Mouse (Mus musculus) leukemia stem cell, adult 10-12 weeks (primary cell): ENCODE measurements around the gene Car1. TPM values are rescaled to one million over a fixed set of nuclear protein-coding genes. Genes with fewer than 3 reads are reported as not detected.

ENCODE experiments used
- polyA plus RNA-seq: library from polyadenylated mRNA; stranded (reverse); fragments of >175 nt; gene quantifications from 2 replicates; pipeline ENCODE4 v1.2.3, GENCODE M21; 2012; ENCODE audit warnings: low replicate concordance

Car1 gene
- polyA plus RNA-seq, result 48.8 and 91.3 TPM in 2 replicates

DNA sequence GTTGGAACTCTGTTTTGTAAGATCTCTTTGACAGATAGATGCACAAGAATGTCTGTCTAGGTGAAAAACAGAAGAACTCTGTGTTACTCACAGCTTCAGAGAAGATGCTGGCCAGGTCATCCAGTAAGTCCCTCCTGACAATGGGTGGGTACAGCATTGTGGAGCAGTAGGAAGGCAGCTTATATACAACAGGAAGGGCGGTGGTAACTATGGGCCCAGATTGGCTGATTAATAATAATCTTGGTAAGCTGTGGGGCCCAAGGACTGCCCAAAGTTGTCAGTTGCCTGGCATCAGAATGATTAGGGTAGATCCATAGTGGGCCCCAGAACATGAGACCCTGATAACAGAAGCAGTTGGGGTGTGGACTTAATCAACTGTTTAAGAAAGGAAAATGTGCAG, at the start of gene Car1:
Gene Car1 (minus strand): TSS at position 158 of the 400 bp plus-strand sequence.

Other genes with a start within 250 kb of the Car1 start
- 0.88 and 9.6 TPM in 2 replicates for gene 1810022K09Rik, start 197.1 kb downstream of the Car1 start, polyA plus RNA-seq
- gene Car13, start 166.6 kb downstream of the Car1 start, polyA plus RNA-seq, result 0.78 and 1.7 TPM in 2 replicates
- 2.5 and 5.1 TPM in 2 replicates for gene Car3, start 55.1 kb upstream of the Car1 start, polyA plus RNA-seq
- 224 and 599 TPM in 2 replicates for gene Car2, start 77.9 kb upstream of the Car1 start, polyA plus RNA-seq